In genomic region chr5:128710596-128710995, GRCm38 (mm10) we compare ENCODE assay signal across 18 mouse cellular contexts. TPM values are rescaled to one million over a fixed set of nuclear protein-coding genes. Genes with fewer than 3 reads are reported as not detected.
"Had no signal": no experiment of that assay in that cellular context is flagged by ENCODE, and none has a peak within 500 bp of the region (broad histone marks: within the 10 kb centered on the region; RNA-seq: fewer than 3 reads in every experiment).

No protein-coding gene starts in this region.

- H3K27ac ChIP-seq: kidney, postnatal 0 days; layer of hippocampus, adult 2 months; limb, embryonic 10.5 days; liver, embryonic 15.5 days; midbrain, embryonic 12.5 days had no signal

- H3K4me3 ChIP-seq: layer of hippocampus, adult 2 months; limb, embryonic 10.5 days; liver, embryonic 15.5 days; midbrain, embryonic 12.5 days had no signal

- H3K36me3 ChIP-seq: limb, embryonic 10.5 days; liver, embryonic 15.5 days; midbrain, embryonic 12.5 days had no signal

- H3K27me3 ChIP-seq: liver, embryonic 15.5 days; midbrain, embryonic 12.5 days had no signal

- DNase-seq: kidney, adult 18-20 months; kidney, postnatal 36 days; lung, adult 2 months; lung, postnatal 36 days; right cerebral cortex, postnatal 25 days; thymus, adult 2 months; thymus, postnatal 36 days had no signal

- H3K4me1 ChIP-seq: liver, embryonic 15.5 days had no signal

- ATAC-seq: lung, postnatal 0 days had no signal

- H3K4me2 ChIP-seq: liver, embryonic 11.5 days; liver, embryonic 15.5 days; midbrain, embryonic 12.5 days had no signal

- H3K9ac ChIP-seq: liver, embryonic 15.5 days; midbrain, embryonic 12.5 days had no signal

RNA-seq across cellular contexts. Expression of gene Piwil1, which starts 8.3 kb away (rescaled TPM):
- total RNA-seq: left cerebral cortex, adult 18-20 months; megakaryocyte progenitor cell, adult 5-6 weeks had no signal
- polyA plus RNA-seq: kidney, postnatal 0 days; limb, embryonic 10.5 days; liver, embryonic 11.5 days; liver, embryonic 15.5 days; lung, adult 2 months; lung, postnatal 0 days; small intestine, adult 2 months; stomach, embryonic 16.5 days had no signal
